Comparison of ENCODE assay signal across 8 mouse cellular contexts in genomic region chr3:36863427-36863826, GRCm38 (mm10). TPM values are rescaled to one million over a fixed set of nuclear protein-coding genes. Genes with fewer than 3 reads are reported as not detected.
DNase-seq lines count a peak whose midpoint lies in the region; ATAC-seq and TF ChIP-seq lines count a peak whose summit lies in the region.

No protein-coding gene starts in this region.

- WGBS in forebrain, embryonic 14.5 days = 4% methylated on average over 21 of the region's 23 CpGs
- under 1% methylated on average over 22 of the region's 23 CpGs for WGBS in liver, embryonic 12.5 days (ENCODE audit: insufficient replicate concordance)
- under 1% methylated on average over 19 of the region's 23 CpGs for WGBS in stomach, embryonic 15.5 days

- peak overlapping the region; percentile 93 for H3K27ac ChIP-seq in layer of hippocampus, adult 2 months
- 0 out of 2 replicates have a peak overlapping the region, but pooled peaks have one; percentile 58 for H3K27ac ChIP-seq in forebrain, embryonic 14.5 days (ENCODE audit: low read depth, low read length)
- H3K27ac ChIP-seq in liver, embryonic 12.5 days = peak overlapping the region; percentile 84
- peak overlapping the region; percentile 77 for H3K27ac ChIP-seq in stomach, embryonic 15.5 days

- no peak for TF ChIP-seq CTCF in layer of hippocampus, adult 2 months (conservative IDR thresholded peaks at IDR 0.05)

- peaks cover 4% of the 10 kb centered on the region; the same call in 1 of the 2 replicates for H3K4me1 ChIP-seq in forebrain, embryonic 14.5 days (ENCODE audit: control insufficient read depth, insufficient read depth, low read length)
- peaks cover 18% of the 10 kb centered on the region for H3K4me1 ChIP-seq in liver, embryonic 12.5 days
- no peaks in the 10 kb centered on the region for H3K4me1 ChIP-seq in stomach, embryonic 15.5 days

- H3K9me3 ChIP-seq in forebrain, embryonic 14.5 days (replicated peaks; ENCODE audit: control insufficient read depth, low read length) = no peaks in the 10 kb centered on the region
- no peaks in the 10 kb centered on the region for H3K9me3 ChIP-seq in liver, embryonic 12.5 days (replicated peaks)
- no peaks in the 10 kb centered on the region for H3K9me3 ChIP-seq in stomach, embryonic 15.5 days

- DNase-seq in layer of hippocampus, adult 2 months (ENCODE audit: low spot score in 2 of 2) = no peak
- DNase-seq in layer of hippocampus, adult 18-20 months (ENCODE audit: low spot score in 2 of 2) = no peak
- DNase-seq in MN1 (ENCODE audit: low spot score) = peak; percentile 32
- DNase-seq in forebrain, embryonic 14.5 days (ENCODE audit: low spot score) = peak; percentile 7
- no peak for DNase-seq in spleen, adult 18-20 months
- no peak for DNase-seq in left cerebral cortex, postnatal 14 days (ENCODE audit: low spot score in 2 of 2)

- intact Hi-C loops in left cerebral cortex, postnatal 14 days (cut with DNase I) = no loop called here

- peaks cover 8% of the 10 kb centered on the region for H3K36me3 ChIP-seq in forebrain, embryonic 14.5 days (ENCODE audit: control insufficient read depth, insufficient read depth, low read length)
- peaks cover 29% of the 10 kb centered on the region for H3K36me3 ChIP-seq in liver, embryonic 12.5 days
- peaks cover 8% of the 10 kb centered on the region; the same call in 1 of the 2 replicates for H3K36me3 ChIP-seq in stomach, embryonic 15.5 days

- H3K9ac ChIP-seq in forebrain, embryonic 14.5 days (ENCODE audit: low read length) = peak overlapping the region; percentile 80
- peak overlapping the region; percentile 91 for H3K9ac ChIP-seq in liver, embryonic 12.5 days
- H3K9ac ChIP-seq in stomach, embryonic 15.5 days = peak overlapping the region; percentile 68

- peak; percentile 22; the same call in 1 of the 2 replicates for ATAC-seq in forebrain, embryonic 14.5 days
- ATAC-seq in liver, embryonic 12.5 days = peak; percentile 62
- ATAC-seq in stomach, embryonic 15.5 days (ENCODE audit: insufficient read depth, low FRiP score, low read depth) = peak; percentile 36; the same call in 1 of the 2 replicates

- H3K4me2 ChIP-seq in forebrain, embryonic 14.5 days (ENCODE audit: low read length) = peak overlapping the region; percentile 72
- peak overlapping the region; percentile 80 for H3K4me2 ChIP-seq in liver, embryonic 12.5 days
- peak overlapping the region; percentile 63 for H3K4me2 ChIP-seq in stomach, embryonic 15.5 days

- H3K4me3 ChIP-seq in layer of hippocampus, adult 2 months = peak overlapping the region; percentile 97
- peak overlapping the region; percentile 80 for H3K4me3 ChIP-seq in forebrain, embryonic 14.5 days (ENCODE audit: low read depth, low read length)
- H3K4me3 ChIP-seq in liver, embryonic 12.5 days = peak overlapping the region; percentile 89
- H3K4me3 ChIP-seq in stomach, embryonic 15.5 days (replicated peaks) = peak overlapping the region; percentile 87

- no peaks in the 10 kb centered on the region for H3K27me3 ChIP-seq in forebrain, embryonic 14.5 days (replicated peaks; ENCODE audit: control insufficient read depth, insufficient read depth, low read length)
- H3K27me3 ChIP-seq in liver, embryonic 12.5 days (replicated peaks) = no peaks in the 10 kb centered on the region
- H3K27me3 ChIP-seq in stomach, embryonic 15.5 days (replicated peaks) = no peaks in the 10 kb centered on the region

RNA-seq across cellular contexts. Expression of gene 4932438A13Rik, which starts 0.5 kb away (rescaled TPM):
- total RNA-seq in layer of hippocampus, adult 2 months (2021) = 10 to 100 TPM; 95.0 to 98.2 TPM
- total RNA-seq in layer of hippocampus, adult 18-20 months (2021) = 10 to 100 TPM; 87.8 to 88.3 TPM
- 55.3 and 82.5 TPM in 2 replicates for polyA plus RNA-seq in forebrain, embryonic 14.5 days (2014; fragmentation: Nextera tagmentation; extraction: Ambion mirVana)
- 22.5 and 22.8 TPM in 2 replicates for polyA plus RNA-seq in liver, embryonic 12.5 days (2016; fragmentation: Nextera tagmentation; extraction: Ambion mirVana)
- 39.0 and 43.7 TPM in 2 replicates for polyA plus RNA-seq in stomach, embryonic 15.5 days (2015; fragmentation: Nextera tagmentation; extraction: Ambion mirVana)
- 100 to 1,000 TPM; 108 to 119 TPM for total RNA-seq in left cerebral cortex, postnatal 14 days (2021)

Comparison
In these comparisons a context has a peak if more than half of its experiments do, and no peak if none do; other contexts are left out.
1. DNase-seq: peak in MN1 (single experiment) and forebrain, embryonic 14.5 days (single experiment); none in layer of hippocampus, adult 2 months (0 of 2), layer of hippocampus, adult 18-20 months (0 of 2), spleen, adult 18-20 months (0 of 2) and left cerebral cortex, postnatal 14 days (0 of 2).
2. Peak in every context shown above with its lines, with median percentiles within 50 percentile points of each other: H3K27ac ChIP-seq, H3K4me3 ChIP-seq, ATAC-seq, H3K4me2 ChIP-seq and H3K9ac ChIP-seq.